In genomic region chr11:11997045-11997444, GRCm38 (mm10) we compare ENCODE assay signal across 17 mouse cellular contexts. TPM values are rescaled to one million over a fixed set of nuclear protein-coding genes. Genes with fewer than 3 reads are reported as not detected.
DNase-seq lines count a peak whose midpoint lies in the region; ATAC-seq lines count a peak whose summit lies in the region.
"Had no signal": no experiment of that assay in that cellular context is flagged by ENCODE, and none has a peak within 500 bp of the region (broad histone marks: within the 10 kb centered on the region; RNA-seq: fewer than 3 reads in every experiment).

No protein-coding gene starts in this region.

- peak; percentile 32 for DNase-seq in forebrain, embryonic 14.5 days (ENCODE audit: low spot score)
- DNase-seq in forebrain, embryonic 10.5 days (ENCODE audit: extremely low spot score, low spot score): no peak
- DNase-seq in left cerebral cortex, postnatal 4 days: peak; percentile 32
- no peak for DNase-seq in left cerebral cortex, adult 9 months (ENCODE audit: low spot score in 2 of 2)
- DNase-seq in gastrocnemius, postnatal 25 days: peak; percentile 54
- DNase-seq in heart, postnatal 14 days: peak; percentile 45 to 52
- DNase-seq in adrenal gland, postnatal 4 days (ENCODE audit: low spot score in 2 of 2): no peak
- DNase-seq: adrenal gland, adult 2 months; cerebellum, adult 9-11 months; kidney, postnatal 10 days; right cerebral cortex, postnatal 4 days had no signal

- no peak overlapping the region for H3K9ac ChIP-seq in forebrain, embryonic 14.5 days (ENCODE audit: low read length)
- H3K9ac ChIP-seq: hindbrain, embryonic 14.5 days; limb, embryonic 12.5 days; neural tube, embryonic 12.5 days had no signal

- ATAC-seq in forebrain, embryonic 14.5 days: peak; percentile 72
- no peak for ATAC-seq in granulocyte monocyte progenitor cell, adult 5-6 weeks (replicated peaks; ENCODE audit: poor library complexity, severe bottlenecking)

- intact Hi-C loops in left cerebral cortex, postnatal 4 days (cut with DNase I): no loop called here
- intact Hi-C loops in heart, postnatal 14 days (cut with DNase I): loop anchor here (2.0 kb wide), 1 partner anchor 22 kb away; no protein-coding TSS in a partner anchor

- no peaks in the 10 kb centered on the region for H3K9me3 ChIP-seq in forebrain, embryonic 14.5 days (replicated peaks; ENCODE audit: control insufficient read depth, low read length)
- no peaks in the 10 kb centered on the region for H3K9me3 ChIP-seq in forebrain, embryonic 10.5 days
- H3K9me3 ChIP-seq: limb, embryonic 12.5 days; megakaryocyte, embryonic 14.5 days; neural tube, embryonic 12.5 days had no signal

- H3K27me3 ChIP-seq in forebrain, embryonic 14.5 days (replicated peaks; ENCODE audit: control insufficient read depth, insufficient read depth, low read length): no peaks in the 10 kb centered on the region
- no peaks in the 10 kb centered on the region for H3K27me3 ChIP-seq in forebrain, embryonic 10.5 days (ENCODE audit: poor library complexity, severe bottlenecking)
- H3K27me3 ChIP-seq: limb, embryonic 12.5 days; megakaryocyte, embryonic 14.5 days; neural tube, embryonic 12.5 days had no signal

- H3K4me2 ChIP-seq in forebrain, embryonic 14.5 days (ENCODE audit: low read length): no peak overlapping the region
- H3K4me2 ChIP-seq: hindbrain, embryonic 14.5 days; limb, embryonic 12.5 days; neural tube, embryonic 12.5 days had no signal

- no peak overlapping the region for H3K4me3 ChIP-seq in forebrain, embryonic 14.5 days (ENCODE audit: low read depth, low read length)
- no peak overlapping the region for H3K4me3 ChIP-seq in forebrain, embryonic 10.5 days
- H3K4me3 ChIP-seq: limb, embryonic 12.5 days; megakaryocyte, embryonic 14.5 days; neural tube, embryonic 12.5 days had no signal

- H3K27ac ChIP-seq in forebrain, embryonic 14.5 days (ENCODE audit: low read depth, low read length): no peak overlapping the region
- no peak overlapping the region for H3K27ac ChIP-seq in forebrain, embryonic 10.5 days
- H3K27ac ChIP-seq: hindbrain, embryonic 14.5 days; limb, embryonic 12.5 days; neural tube, embryonic 12.5 days; stomach, postnatal 0 days had no signal

- WGBS in forebrain, embryonic 14.5 days: 55% methylated on average over 1 of the region's 1 CpGs
- 91% methylated on average over 1 of the region's 1 CpGs for WGBS in forebrain, embryonic 10.5 days

- no peaks in the 10 kb centered on the region for H3K36me3 ChIP-seq in forebrain, embryonic 14.5 days (ENCODE audit: control insufficient read depth, insufficient read depth, low read length)
- H3K36me3 ChIP-seq in forebrain, embryonic 10.5 days (replicated peaks): peaks cover 54% of the 10 kb centered on the region
- H3K36me3 ChIP-seq: neural tube, embryonic 12.5 days had no signal

- no peaks in the 10 kb centered on the region for H3K4me1 ChIP-seq in forebrain, embryonic 14.5 days (ENCODE audit: control insufficient read depth, insufficient read depth, low read length)
- H3K4me1 ChIP-seq in forebrain, embryonic 10.5 days: no peaks in the 10 kb centered on the region
- H3K4me1 ChIP-seq: limb, embryonic 12.5 days; megakaryocyte, embryonic 14.5 days; neural tube, embryonic 12.5 days had no signal

RNA-seq across cellular contexts. Expression of gene Grb10, which starts 41.4 kb away (rescaled TPM):
- polyA plus RNA-seq in forebrain, embryonic 14.5 days (2014; fragmentation: Nextera tagmentation; extraction: Ambion mirVana): 59.7 and 66.2 TPM in 2 replicates
- 471 and 485 TPM in 2 replicates for polyA plus RNA-seq in forebrain, embryonic 10.5 days (2016; fragmentation: Nextera tagmentation; extraction: Ambion mirVana)
- 10 to 100 TPM; 46.2 to 52.1 TPM for total RNA-seq in left cerebral cortex, postnatal 4 days (2021)
- total RNA-seq in gastrocnemius, postnatal 25 days (2021): 10 to 100 TPM; 68.6 to 78.9 TPM
- 100 to 1,000 TPM; 138 to 163 TPM for total RNA-seq in heart, postnatal 14 days (2021)
- total RNA-seq in granulocyte monocyte progenitor cell, adult 5-6 weeks (2014; fragmentation: Nextera tagmentation): 11.2 and 20.5 TPM in 2 replicates
- 7.2 and 8.4 TPM in 2 replicates for total RNA-seq in granulocyte monocyte progenitor cell, adult 5-6 weeks (2017)
- total RNA-seq in adrenal gland, postnatal 4 days (2021): 100 to 1,000 TPM; 300 to 301 TPM

Comparison
In these comparisons a context has a peak if more than half of its experiments do, and no peak if none do; other contexts are left out.
1. DNase-seq: peak in forebrain, embryonic 14.5 days (single experiment), left cerebral cortex, postnatal 4 days (single experiment), gastrocnemius, postnatal 25 days (single experiment) and heart, postnatal 14 days (2 of 2); none in forebrain, embryonic 10.5 days (single experiment), left cerebral cortex, adult 9 months (0 of 2) and adrenal gland, postnatal 4 days (0 of 2).